Mouse (Mus musculus) hematopoietic multipotent progenitor cell, adult 10-12 weeks (in vitro differentiated cells): ENCODE results near the gene Id4. TPM values are rescaled to one million over a fixed set of nuclear protein-coding genes. Genes with fewer than 3 reads are reported as not detected.

ENCODE experiments used
- polyA plus RNA-seq: library from polyadenylated mRNA; stranded (reverse); fragments of >175 nt; gene quantifications from 2 replicates; pipeline ENCODE4 v1.2.3, GENCODE M21; 2012; ENCODE audit warnings: low replicate concordance

Id4 gene
- polyA plus RNA-seq: 0.05 and 0.15 TPM in 2 replicates

DNA sequence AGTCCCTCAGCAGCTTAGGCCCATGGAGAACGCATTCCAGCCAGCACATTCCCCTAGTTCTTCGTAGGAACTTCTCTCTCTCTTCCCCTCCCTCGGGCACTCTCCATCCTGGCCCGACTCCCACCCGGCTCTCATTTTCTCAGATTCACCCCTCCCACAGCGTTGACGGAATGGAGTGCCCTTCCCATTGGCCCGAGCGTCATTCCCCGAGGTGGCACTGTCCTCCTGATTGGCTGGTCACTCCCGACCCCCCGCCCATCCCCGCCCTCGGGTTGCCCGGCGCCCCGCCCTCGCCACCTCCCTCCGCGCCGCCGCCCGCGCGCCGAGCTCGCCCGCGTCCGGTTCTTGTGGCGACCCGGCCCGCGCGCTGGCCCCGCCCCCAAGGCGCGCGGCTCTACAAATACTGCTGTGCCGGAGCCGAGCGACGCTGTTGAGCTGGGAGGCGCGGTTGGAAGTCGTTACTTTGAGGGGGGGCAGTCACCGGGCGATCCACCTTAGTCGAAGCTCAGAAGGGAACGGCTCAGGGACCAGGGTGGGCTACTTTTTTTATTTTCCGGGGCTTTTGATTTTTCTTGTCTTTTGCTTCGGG lies at the start of gene Id4:
Gene Id4 (plus strand): TSS at position 539 of the 589 bp plus-strand sequence.

